Mouse (Mus musculus): ENCODE measurements around the gene Map3k13. TPM values are rescaled to one million over a fixed set of nuclear protein-coding genes. Genes with fewer than 3 reads are reported as not detected.

The Map3k13 gene
- polyA plus RNA-seq, 1 experiment from 2014 or later = 0.59 TPM

DNA sequence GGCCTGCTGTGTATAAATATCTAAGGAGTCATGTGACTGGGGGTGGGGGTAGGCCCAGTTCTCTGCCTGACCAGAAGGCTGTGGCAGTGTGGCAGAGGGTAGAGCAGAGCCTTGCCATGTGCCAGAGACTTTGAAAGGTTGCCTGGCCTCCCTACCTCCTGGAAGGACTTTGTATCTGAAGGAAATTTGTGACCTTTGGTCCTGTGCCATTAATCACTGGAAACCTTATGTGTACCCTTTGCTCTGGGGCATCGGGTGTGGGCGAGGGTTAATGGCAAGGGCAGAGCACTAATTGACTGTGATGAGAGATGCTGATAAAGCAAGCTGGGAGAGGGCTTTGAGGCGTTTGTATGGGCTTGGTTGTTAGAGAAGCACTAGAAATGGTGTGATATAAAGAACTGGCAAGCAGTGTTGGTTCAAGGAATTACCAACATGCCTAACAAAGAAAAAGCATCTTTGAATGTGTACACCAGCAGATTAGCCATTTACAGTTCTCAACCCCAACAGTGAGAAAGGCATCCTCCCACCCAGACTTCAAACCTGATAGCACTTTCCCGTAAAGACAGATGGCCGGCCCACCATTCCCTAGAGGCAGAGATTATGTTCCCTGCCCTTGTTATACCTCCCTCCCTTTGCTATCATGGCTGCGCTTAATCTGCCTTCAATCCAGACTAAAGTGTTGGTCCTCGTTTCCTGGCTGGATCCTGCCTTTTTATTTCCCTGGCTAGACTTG lies 71.3 kb downstream of the Map3k13 start:
- Histone ChIP-seq H3K27me3 (replicated peaks; ENCODE audit: control insufficient read depth, insufficient read depth, low read length) (no peaks in the 10 kb centered on the region), H3K4me2 (no peak overlapping the region), H3K4me1 (replicated peaks; ENCODE audit: control insufficient read depth, insufficient read depth, low read length) (no peaks in the 10 kb centered on the region), H3K36me3 (ENCODE audit: control insufficient read depth, insufficient read depth, low read length) (no peaks in the 10 kb centered on the region), H3K4me3 (ENCODE audit: low read depth, low read length) (no peak overlapping the region), H3K9ac (ENCODE audit: low read depth, low read length) (no peak overlapping the region), H3K9me3 (ENCODE audit: control insufficient read depth, low read length) (no peaks in the 10 kb centered on the region), H3K27ac (ENCODE audit: low read depth, low read length) (no peak overlapping the region)
- DNase-seq (ENCODE audit: low spot score) = no peak
- 47% methylated on average over 7 of the region's 7 CpGs for WGBS
- no peak for ATAC-seq (replicated peaks; ENCODE audit: low FRiP score)

GRCm38 (mm10) chr16:21865983-21866575 lies 71.9 kb downstream of the Map3k13 start:
- H3K4me2 ChIP-seq = no peak overlapping the region
- H3K4me1 ChIP-seq (replicated peaks; ENCODE audit: control insufficient read depth, insufficient read depth, low read length) = no peaks in the 10 kb centered on the region
- ATAC-seq (replicated peaks; ENCODE audit: low FRiP score) (no peak), DNase-seq (ENCODE audit: low spot score) (no peak)
- WGBS = 71% methylated on average over 11 of the region's 11 CpGs
- no peaks in the 10 kb centered on the region for H3K9me3 ChIP-seq (ENCODE audit: control insufficient read depth, low read length)
- H3K36me3 ChIP-seq (ENCODE audit: control insufficient read depth, insufficient read depth, low read length) = no peaks in the 10 kb centered on the region
- H3K27me3 ChIP-seq (replicated peaks; ENCODE audit: control insufficient read depth, insufficient read depth, low read length) = no peaks in the 10 kb centered on the region
- no peak overlapping the region for H3K4me3 ChIP-seq (ENCODE audit: low read depth, low read length)
- no peak overlapping the region for H3K27ac ChIP-seq (ENCODE audit: low read depth, low read length)
- no peak overlapping the region for H3K9ac ChIP-seq (ENCODE audit: low read depth, low read length)

- no peak overlapping the region for H3K4me3 ChIP-seq (ENCODE audit: low read depth, low read length)
- H3K4me1 ChIP-seq (replicated peaks; ENCODE audit: control insufficient read depth, insufficient read depth, low read length) = no peaks in the 10 kb centered on the region
- no peaks in the 10 kb centered on the region for H3K36me3 ChIP-seq (ENCODE audit: control insufficient read depth, insufficient read depth, low read length)
- DNase-seq (ENCODE audit: low spot score) = no peak
- no peaks in the 10 kb centered on the region for H3K27me3 ChIP-seq (replicated peaks; ENCODE audit: control insufficient read depth, insufficient read depth, low read length)
- H3K9ac ChIP-seq (ENCODE audit: low read depth, low read length) = no peak overlapping the region
- no peak overlapping the region for H3K27ac ChIP-seq (ENCODE audit: low read depth, low read length)
- ATAC-seq (replicated peaks; ENCODE audit: low FRiP score) = no peak
- WGBS = 77% methylated on average over 3 of the region's 3 CpGs
- H3K4me2 ChIP-seq = no peak overlapping the region
- no peaks in the 10 kb centered on the region for H3K9me3 ChIP-seq (ENCODE audit: control insufficient read depth, low read length)
Observed at GRCm38 (mm10) chr16:21867727-21868126, 73.6 kb downstream of the Map3k13 start.

- no peak for DNase-seq (ENCODE audit: low spot score)
- no peaks in the 10 kb centered on the region for H3K9me3 ChIP-seq (ENCODE audit: control insufficient read depth, low read length)
- no peak for ATAC-seq (replicated peaks; ENCODE audit: low FRiP score)
- no peaks in the 10 kb centered on the region for H3K27me3 ChIP-seq (replicated peaks; ENCODE audit: control insufficient read depth, insufficient read depth, low read length)
- H3K4me2 ChIP-seq = no peak overlapping the region
- no peaks in the 10 kb centered on the region for H3K4me1 ChIP-seq (replicated peaks; ENCODE audit: control insufficient read depth, insufficient read depth, low read length)
- H3K36me3 ChIP-seq (ENCODE audit: control insufficient read depth, insufficient read depth, low read length) = no peaks in the 10 kb centered on the region
- no peak overlapping the region for H3K9ac ChIP-seq (ENCODE audit: low read depth, low read length)
- no peak overlapping the region for H3K4me3 ChIP-seq (ENCODE audit: low read depth, low read length)
- H3K27ac ChIP-seq (ENCODE audit: low read depth, low read length) = no peak overlapping the region
- WGBS = 59% methylated on average over 6 of the region's 6 CpGs
Observed at GRCm38 (mm10) chr16:21868651-21869050, 74.5 kb downstream of the Map3k13 start.

DNA sequence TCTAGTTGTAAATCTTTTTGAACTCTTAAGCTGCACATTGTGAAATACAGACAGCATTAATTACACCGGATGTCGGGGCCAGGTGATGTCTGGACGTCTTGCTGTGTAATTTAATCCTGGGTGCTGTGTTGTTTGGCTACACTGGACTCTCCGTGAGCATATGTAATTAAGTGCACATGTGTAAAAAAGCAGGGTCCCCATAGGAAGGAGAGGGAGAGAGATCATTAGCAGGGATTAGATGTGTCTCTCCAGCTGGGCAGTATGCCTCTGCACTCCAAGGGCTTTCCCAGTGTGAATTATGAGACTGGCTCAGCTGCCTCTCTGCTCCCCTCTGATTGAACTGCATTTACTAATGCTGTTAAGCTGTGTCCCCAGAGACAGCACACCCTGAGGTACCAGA lies 75.7 kb downstream of the Map3k13 start:
- no peak for ATAC-seq (replicated peaks; ENCODE audit: low FRiP score)
- H3K27ac ChIP-seq (ENCODE audit: low read depth, low read length) = no peak overlapping the region
- no peaks in the 10 kb centered on the region for H3K36me3 ChIP-seq (ENCODE audit: control insufficient read depth, insufficient read depth, low read length)
- WGBS = 63% methylated on average over 4 of the region's 4 CpGs
- H3K4me2 ChIP-seq = no peak overlapping the region
- no peak for DNase-seq (ENCODE audit: low spot score)
- no peaks in the 10 kb centered on the region for H3K9me3 ChIP-seq (ENCODE audit: control insufficient read depth, low read length)
- no peak overlapping the region for H3K4me3 ChIP-seq (ENCODE audit: low read depth, low read length)
- H3K27me3 ChIP-seq (replicated peaks; ENCODE audit: control insufficient read depth, insufficient read depth, low read length) = no peaks in the 10 kb centered on the region
- H3K9ac ChIP-seq (ENCODE audit: low read depth, low read length) = no peak overlapping the region
- no peaks in the 10 kb centered on the region for H3K4me1 ChIP-seq (replicated peaks; ENCODE audit: control insufficient read depth, insufficient read depth, low read length)

GRCm38 (mm10) chr16:21877735-21878134 lies 83.6 kb downstream of the Map3k13 start:
- DNase-seq (ENCODE audit: low spot score) (no peak), ATAC-seq (replicated peaks; ENCODE audit: low FRiP score) (no peak)
- H3K36me3 ChIP-seq (ENCODE audit: control insufficient read depth, insufficient read depth, low read length) = no peaks in the 10 kb centered on the region
- H3K4me3 ChIP-seq (ENCODE audit: low read depth, low read length) = no peak overlapping the region
- 77% methylated on average over 3 of the region's 3 CpGs for WGBS
- no peaks in the 10 kb centered on the region for H3K27me3 ChIP-seq (replicated peaks; ENCODE audit: control insufficient read depth, insufficient read depth, low read length)
- no peak overlapping the region for H3K9ac ChIP-seq (ENCODE audit: low read depth, low read length)
- H3K4me2 ChIP-seq = no peak overlapping the region
- no peaks in the 10 kb centered on the region for H3K4me1 ChIP-seq (replicated peaks; ENCODE audit: control insufficient read depth, insufficient read depth, low read length)
- H3K27ac ChIP-seq (ENCODE audit: low read depth, low read length) = no peak overlapping the region
- no peaks in the 10 kb centered on the region for H3K9me3 ChIP-seq (ENCODE audit: control insufficient read depth, low read length)

DNA sequence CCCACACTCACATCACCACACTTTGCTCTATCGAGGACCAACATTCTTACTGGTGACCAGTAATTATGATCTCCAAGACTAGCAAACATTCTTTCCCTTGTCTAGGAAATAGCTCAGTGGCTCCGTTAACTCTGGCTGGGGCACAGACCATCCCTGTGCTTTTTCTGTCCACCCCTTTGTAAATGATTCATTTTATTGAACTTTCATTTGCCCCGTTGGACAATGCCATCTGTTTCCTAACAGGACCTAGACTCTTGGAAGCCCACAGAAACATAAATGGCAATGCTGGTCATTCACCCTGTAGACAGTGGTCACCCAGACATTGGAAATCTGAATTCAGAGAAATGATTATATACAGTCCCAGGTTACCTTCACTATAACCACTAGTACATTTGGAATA lies 84.7 kb downstream of the Map3k13 start:
- Histone ChIP-seq H3K27me3 (replicated peaks; ENCODE audit: control insufficient read depth, insufficient read depth, low read length) (no peaks in the 10 kb centered on the region), H3K9me3 (ENCODE audit: control insufficient read depth, low read length) (no peaks in the 10 kb centered on the region), H3K4me2 (no peak overlapping the region), H3K9ac (ENCODE audit: low read depth, low read length) (no peak overlapping the region), H3K4me1 (replicated peaks; ENCODE audit: control insufficient read depth, insufficient read depth, low read length) (no peaks in the 10 kb centered on the region), H3K27ac (ENCODE audit: low read depth, low read length) (no peak overlapping the region), H3K4me3 (ENCODE audit: low read depth, low read length) (no peak overlapping the region), H3K36me3 (ENCODE audit: control insufficient read depth, insufficient read depth, low read length) (no peaks in the 10 kb centered on the region)
- no peak for ATAC-seq (replicated peaks; ENCODE audit: low FRiP score)
- WGBS = 78% methylated on average over 3 of the region's 3 CpGs
- DNase-seq (ENCODE audit: low spot score) = no peak

DNA sequence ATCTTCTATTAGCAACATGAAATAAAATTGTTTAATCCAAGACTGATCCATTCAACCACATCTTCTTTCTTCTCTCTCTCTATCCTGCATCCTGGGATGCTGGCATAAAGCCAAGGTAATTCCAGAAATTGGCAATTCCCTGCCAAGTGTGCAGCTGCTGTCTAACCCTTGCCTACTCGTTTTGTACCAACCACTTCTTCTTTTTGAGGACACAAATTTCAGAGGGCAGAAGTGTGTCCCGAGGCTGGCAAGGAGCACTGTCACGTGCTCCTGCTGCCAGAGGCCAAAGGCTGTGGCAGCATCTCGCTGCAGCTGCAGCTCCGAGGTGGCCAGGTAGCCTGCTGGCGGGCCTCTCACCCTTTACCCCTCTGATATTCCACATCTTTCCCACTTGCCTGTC lies 87.0 kb downstream of the Map3k13 start:
- no peak for DNase-seq (ENCODE audit: low spot score)
- no peak overlapping the region for H3K27ac ChIP-seq (ENCODE audit: low read depth, low read length)
- ATAC-seq (replicated peaks; ENCODE audit: low FRiP score) = no peak
- no peak overlapping the region for H3K9ac ChIP-seq (ENCODE audit: low read depth, low read length)
- H3K9me3 ChIP-seq (ENCODE audit: control insufficient read depth, low read length) = no peaks in the 10 kb centered on the region
- H3K36me3 ChIP-seq (ENCODE audit: control insufficient read depth, insufficient read depth, low read length) = no peaks in the 10 kb centered on the region
- no peak overlapping the region for H3K4me3 ChIP-seq (ENCODE audit: low read depth, low read length)
- no peak overlapping the region for H3K4me2 ChIP-seq
- 51% methylated on average over 6 of the region's 6 CpGs for WGBS
- H3K27me3 ChIP-seq (replicated peaks; ENCODE audit: control insufficient read depth, insufficient read depth, low read length) = no peaks in the 10 kb centered on the region
- no peaks in the 10 kb centered on the region for H3K4me1 ChIP-seq (replicated peaks; ENCODE audit: control insufficient read depth, insufficient read depth, low read length)

- Histone ChIP-seq H3K27me3 (replicated peaks; ENCODE audit: control insufficient read depth, insufficient read depth, low read length) (no peaks in the 10 kb centered on the region), H3K4me1 (replicated peaks; ENCODE audit: control insufficient read depth, insufficient read depth, low read length) (no peaks in the 10 kb centered on the region), H3K9me3 (ENCODE audit: control insufficient read depth, low read length) (no peaks in the 10 kb centered on the region), H3K36me3 (ENCODE audit: control insufficient read depth, insufficient read depth, low read length) (no peaks in the 10 kb centered on the region), H3K4me3 (ENCODE audit: low read depth, low read length) (no peak overlapping the region), H3K27ac (ENCODE audit: low read depth, low read length) (no peak overlapping the region), H3K9ac (ENCODE audit: low read depth, low read length) (no peak overlapping the region), H3K4me2 (no peak overlapping the region)
- no peak for DNase-seq (ENCODE audit: low spot score)
- 68% methylated on average over 7 of the region's 7 CpGs for WGBS
- ATAC-seq (replicated peaks; ENCODE audit: low FRiP score) = no peak
Observed at GRCm38 (mm10) chr16:21881582-21882259, 87.6 kb downstream of the Map3k13 start.

Measured in liver, embryonic 11.5 days (tissue).